Mouse (Mus musculus) liver, embryonic 15.5 days (tissue): ENCODE results near the gene Rgs8. TPM values are rescaled to one million over a fixed set of nuclear protein-coding genes. Genes with fewer than 3 reads are reported as not detected.

Source experiments
- ATAC-seq: fragments of 200-750 bp; cut with Nextera tagmentation; 2 replicates; pipeline ENCODE4 v1.8.0; 2017; ENCODE audit warnings: moderate number of reproducible peaks, mild to moderate bottlenecking, moderate library complexity; ENCODE audit not compliant: insufficient read depth
- H3K27ac ChIP-seq: fragments of 300-500 bp; sonication (generic); replicated peaks from 2 replicates; pipeline ENCODE4 v1.5.1; 2015; ENCODE audit warnings: mild to moderate bottlenecking, inconsistent platforms
- H3K27me3 ChIP-seq: fragments of 300-500 bp; sonication (generic); 2 replicates; pipeline ENCODE4 v1.6.1; 2015; ENCODE audit warnings: mild to moderate bottlenecking, inconsistent platforms
- H3K36me3 ChIP-seq: fragments of 300-500 bp; sonication (generic); replicated peaks from 2 replicates; pipeline ENCODE4 v1.6.1; 2015; ENCODE audit warnings: moderate library complexity, mild to moderate bottlenecking, inconsistent platforms
- H3K4me1 ChIP-seq: fragments of 300-500 bp; sonication (generic); replicated peaks from 2 replicates; pipeline ENCODE4 v1.6.1; 2015; ENCODE audit warnings: inconsistent platforms
- H3K4me2 ChIP-seq: fragments of 300-500 bp; sonication (generic); 2 replicates; pipeline ENCODE4 v1.6.1; 2015; ENCODE audit warnings: moderate library complexity, mild to moderate bottlenecking, inconsistent platforms
- H3K4me3 ChIP-seq: fragments of 300-500 bp; sonication (generic); replicated peaks from 2 replicates; pipeline ENCODE4 v1.5.1; 2015; ENCODE audit warnings: mild to moderate bottlenecking, inconsistent platforms
- H3K9ac ChIP-seq: fragments of 300-500 bp; sonication (generic); 2 replicates; pipeline ENCODE4 v1.6.1; 2015; ENCODE audit warnings: moderate library complexity, mild to moderate bottlenecking, inconsistent platforms
- H3K9me3 ChIP-seq: fragments of 300-500 bp; sonication (generic); replicated peaks from 2 replicates; pipeline ENCODE4 v1.6.1; 2016; ENCODE audit warnings: inconsistent platforms
- WGBS: fragments of 180-500 bp; shearing (Covaris S2); methylation state at CpG from one replicate; pipeline ENCODE4 v1.1.7; 2015; ENCODE audit warnings: mixed read lengths; ENCODE audit not compliant: insufficient replicate concordance; 5-methylcytosine and 5-hydroxymethylcytosine counted together
- polyA plus RNA-seq: library from polyadenylated mRNA; unstranded; fragments of >200 nt; fragmentation: Nextera tagmentation; extraction: Ambion mirVana; gene quantifications from 2 replicates; pipeline ENCODE4 v1.2.1, GENCODE M21; 2015

Rgs8 gene
- polyA plus RNA-seq, 1 experiment from 2014 or later, result 0.14 TPM

DNA sequence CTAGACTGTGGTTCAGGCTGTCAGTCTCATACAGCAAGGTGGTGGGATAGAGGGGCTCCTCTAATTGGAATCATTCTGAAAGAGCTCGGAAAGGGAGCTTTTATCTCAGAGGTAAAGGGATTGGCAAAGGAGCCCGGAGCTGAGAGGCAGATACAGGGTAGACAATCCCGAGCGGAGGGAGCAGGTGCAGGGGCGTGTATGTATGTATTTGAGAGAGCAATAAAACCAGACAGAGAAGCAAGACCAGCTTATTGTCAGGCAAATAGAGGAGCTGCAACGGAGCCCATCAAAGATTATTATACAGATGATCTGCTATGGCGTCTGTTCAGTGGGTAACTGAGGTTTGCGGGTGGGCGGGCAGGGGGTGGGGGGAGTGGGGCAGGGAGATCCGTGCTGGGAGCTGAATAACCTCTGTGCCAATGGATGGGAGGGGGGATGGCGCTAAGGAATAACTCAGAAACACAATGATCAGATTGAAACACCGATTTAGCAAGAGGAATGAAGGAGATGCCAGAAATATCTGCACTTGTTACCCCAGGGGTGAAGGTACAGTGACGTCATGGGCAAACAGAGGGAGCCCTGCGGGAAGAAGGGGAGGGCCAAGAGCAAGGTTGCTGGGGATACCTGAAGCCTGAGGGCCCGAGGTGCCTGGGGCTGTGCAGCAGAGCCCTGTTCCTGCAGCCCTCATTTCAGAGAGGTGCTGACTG lies 8.3 kb downstream of the Rgs8 start:
- Histone ChIP-seq H3K36me3 (no peaks in the 10 kb centered on the region), H3K4me1 (0 out of 2 replicates have a peak, but pooled peaks cover 2% of the 10 kb centered on the region), H3K4me2 (peak overlapping the region; percentile 8; the same call in 1 of the 2 replicates), H3K4me3 (no peak overlapping the region), H3K27me3 (peaks cover 10% of the 10 kb centered on the region), H3K9ac (no peak overlapping the region), H3K9me3 (no peaks in the 10 kb centered on the region), H3K27ac (no peak overlapping the region)
- peak; percentile 54 for ATAC-seq
- 31% methylated on average over 15 of the region's 15 CpGs for WGBS

GRCm38 (mm10) chr1:153661689-153662002 lies 8.8 kb downstream of the Rgs8 start:
- 35% methylated on average over 4 of the region's 4 CpGs for WGBS
- H3K9me3 ChIP-seq, result no peaks in the 10 kb centered on the region
- no peaks in the 10 kb centered on the region for H3K36me3 ChIP-seq
- no peak overlapping the region for H3K9ac ChIP-seq
- ATAC-seq, result no peak
- H3K4me1 ChIP-seq, result 0 out of 2 replicates have a peak, but pooled peaks cover 2% of the 10 kb centered on the region
- peaks cover 10% of the 10 kb centered on the region for H3K27me3 ChIP-seq
- no peak overlapping the region for H3K27ac ChIP-seq
- H3K4me3 ChIP-seq, result no peak overlapping the region
- peak overlapping the region; percentile 8; the same call in 1 of the 2 replicates for H3K4me2 ChIP-seq

- Histone ChIP-seq H3K4me3 (no peak overlapping the region), H3K4me1 (0 out of 2 replicates have a peak, but pooled peaks cover 2% of the 10 kb centered on the region), H3K27ac (no peak overlapping the region), H3K36me3 (no peaks in the 10 kb centered on the region), H3K9me3 (no peaks in the 10 kb centered on the region), H3K9ac (no peak overlapping the region), H3K27me3 (peaks cover 10% of the 10 kb centered on the region), H3K4me2 (no peak overlapping the region)
- no peak for ATAC-seq
- 19% methylated on average over 4 of the region's 4 CpGs for WGBS
Measured at GRCm38 (mm10) chr1:153662362-153662761, 9.5 kb downstream of the Rgs8 start.

DNA sequence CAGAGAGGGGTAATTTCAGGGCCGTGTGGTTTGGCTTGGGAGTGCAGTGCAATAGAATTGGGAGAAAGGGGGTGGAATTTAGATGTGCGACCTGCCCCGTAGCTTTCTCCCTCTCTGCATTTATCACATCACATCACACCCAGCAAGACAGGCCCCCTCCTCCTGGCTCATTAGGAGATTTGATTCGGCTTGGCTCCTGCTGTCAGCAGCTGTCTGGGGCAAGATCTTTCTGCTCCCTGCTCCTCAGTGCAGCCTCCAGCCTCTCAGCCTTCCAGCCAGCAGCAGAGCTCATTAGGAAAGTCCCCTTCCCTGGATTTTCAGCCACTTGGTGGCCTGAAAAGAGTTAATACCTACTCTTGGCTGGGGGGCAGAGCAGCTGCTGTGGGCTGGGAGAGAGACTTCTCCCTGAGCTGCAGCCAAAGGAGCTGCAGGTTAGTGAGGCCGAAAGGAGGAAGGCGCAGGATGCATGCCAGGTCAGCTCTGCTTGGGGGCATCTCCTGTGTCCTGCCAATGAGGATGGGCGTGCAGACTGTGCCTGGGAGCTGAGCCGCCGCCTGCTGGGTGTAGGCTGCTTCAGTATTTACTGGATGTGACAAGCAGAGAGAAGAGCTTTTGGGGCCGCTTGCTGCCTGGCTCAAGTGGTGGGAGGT lies 12.4 kb downstream of the Rgs8 start:
- Histone ChIP-seq H3K4me2 (no peak overlapping the region), H3K27me3 (peaks cover 10% of the 10 kb centered on the region), H3K9ac (no peak overlapping the region), H3K27ac (no peak overlapping the region), H3K4me3 (no peak overlapping the region), H3K4me1 (0 out of 2 replicates have a peak, but pooled peaks cover 2% of the 10 kb centered on the region), H3K36me3 (no peaks in the 10 kb centered on the region), H3K9me3 (no peaks in the 10 kb centered on the region)
- WGBS, result 21% methylated on average over 10 of the region's 10 CpGs
- ATAC-seq, result no peak

GRCm38 (mm10) chr1:153666236-153666635 lies 13.4 kb downstream of the Rgs8 start:
- Histone ChIP-seq H3K4me2 (no peak overlapping the region), H3K36me3 (no peaks in the 10 kb centered on the region)
- 10% methylated on average over 1 of the region's 1 CpGs for WGBS

DNA sequence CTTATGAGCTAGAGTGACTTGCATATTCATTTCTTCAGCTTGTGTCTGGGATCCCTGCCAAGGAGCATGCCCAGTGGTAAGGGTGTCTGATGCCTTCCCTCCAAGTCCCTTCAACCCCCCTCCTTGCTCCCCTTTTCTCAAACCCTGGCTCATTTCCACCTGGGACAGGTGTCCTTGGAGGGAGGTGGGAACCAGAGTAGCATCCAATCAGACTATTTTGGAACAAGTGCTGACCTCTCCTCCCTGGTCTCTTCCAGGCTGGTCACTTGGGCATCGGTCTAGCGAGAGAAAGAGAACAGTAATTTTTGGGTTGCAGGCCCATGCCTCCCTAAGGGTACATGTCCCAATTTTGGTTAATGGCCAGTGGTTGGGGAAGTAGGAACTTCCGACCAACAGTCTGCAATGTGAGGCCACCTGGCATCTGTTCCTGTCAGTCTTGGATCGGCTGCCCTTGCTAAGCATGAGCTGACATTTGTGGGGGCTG lies 14.5 kb downstream of the Rgs8 start:
- ATAC-seq, result no peak
- Histone ChIP-seq H3K9me3 (no peaks in the 10 kb centered on the region), H3K4me3 (no peak overlapping the region), H3K9ac (no peak overlapping the region), H3K4me1 (no peaks in the 10 kb centered on the region), H3K27me3 (peaks cover 10% of the 10 kb centered on the region), H3K36me3 (no peaks in the 10 kb centered on the region), H3K27ac (no peak overlapping the region), H3K4me2 (no peak overlapping the region)
- 48% methylated on average over 4 of the region's 4 CpGs for WGBS

More at GRCm38 (mm10) chr1:153666236-153666635, 13.4 kb downstream of the Rgs8 start:
- Histone ChIP-seq H3K4me1 (0 out of 2 replicates have a peak, but pooled peaks cover 2% of the 10 kb centered on the region), H3K27me3 (peaks cover 10% of the 10 kb centered on the region), H3K4me3 (no peak overlapping the region), H3K9ac (no peak overlapping the region), H3K9me3 (no peaks in the 10 kb centered on the region), H3K27ac (no peak overlapping the region)
- ATAC-seq, result no peak

- Histone ChIP-seq H3K9ac (no peak overlapping the region), H3K36me3 (no peaks in the 10 kb centered on the region), H3K27me3 (peaks cover 10% of the 10 kb centered on the region), H3K4me3 (no peak overlapping the region), H3K4me2 (no peak overlapping the region), H3K4me1 (no peaks in the 10 kb centered on the region), H3K9me3 (no peaks in the 10 kb centered on the region), H3K27ac (no peak overlapping the region)
- no peak for ATAC-seq
- WGBS, result 59% methylated on average over 5 of the region's 5 CpGs
Measured at GRCm38 (mm10) chr1:153667781-153668180, 15.0 kb downstream of the Rgs8 start.

- Histone ChIP-seq H3K9me3 (no peaks in the 10 kb centered on the region), H3K9ac (no peak overlapping the region), H3K4me2 (no peak overlapping the region), H3K27ac (no peak overlapping the region), H3K27me3 (peaks cover 10% of the 10 kb centered on the region), H3K36me3 (no peaks in the 10 kb centered on the region), H3K4me3 (no peak overlapping the region), H3K4me1 (no peaks in the 10 kb centered on the region)
- 54% methylated on average over 7 of the region's 7 CpGs for WGBS
- ATAC-seq, result no peak
Measured at GRCm38 (mm10) chr1:153669086-153669485, 16.3 kb downstream of the Rgs8 start.

DNA sequence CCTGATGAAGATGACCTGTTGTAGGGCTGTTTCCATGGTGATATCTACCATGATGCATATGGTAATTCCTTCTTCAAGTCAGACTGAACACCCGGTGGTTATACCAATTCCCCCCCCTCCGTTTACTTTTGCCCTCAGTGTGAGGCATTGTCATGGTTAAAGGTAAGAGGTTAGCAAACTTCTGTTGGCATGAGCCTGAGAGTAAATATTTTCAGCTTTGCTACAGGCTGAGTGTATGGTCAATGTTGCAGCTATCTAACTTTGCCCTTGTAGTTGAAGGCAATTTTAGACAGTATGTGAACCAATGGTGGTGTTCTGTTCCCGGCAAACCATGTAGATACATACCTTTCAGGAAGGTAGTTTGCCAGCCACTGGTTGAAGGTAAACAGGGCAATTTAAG lies 16.9 kb downstream of the Rgs8 start:
- 50% methylated on average over 3 of the region's 3 CpGs for WGBS
- Histone ChIP-seq H3K4me2 (no peak overlapping the region), H3K27me3 (peaks cover 6% of the 10 kb centered on the region), H3K36me3 (no peaks in the 10 kb centered on the region), H3K4me1 (no peaks in the 10 kb centered on the region), H3K27ac (no peak overlapping the region), H3K9me3 (no peaks in the 10 kb centered on the region), H3K4me3 (no peak overlapping the region), H3K9ac (no peak overlapping the region)
- ATAC-seq, result no peak

- Histone ChIP-seq H3K27me3 (no peaks in the 10 kb centered on the region), H3K4me3 (no peak overlapping the region), H3K4me1 (no peaks in the 10 kb centered on the region), H3K9me3 (no peaks in the 10 kb centered on the region), H3K36me3 (no peaks in the 10 kb centered on the region), H3K27ac (no peak overlapping the region), H3K4me2 (no peak overlapping the region), H3K9ac (no peak overlapping the region)
- WGBS, result 56% methylated on average over 3 of the region's 3 CpGs
- ATAC-seq, result no peak
Measured at GRCm38 (mm10) chr1:153671352-153671751, 18.5 kb downstream of the Rgs8 start.

- no peaks in the 10 kb centered on the region for H3K4me1 ChIP-seq
- H3K27ac ChIP-seq, result no peak overlapping the region
- no peaks in the 10 kb centered on the region for H3K27me3 ChIP-seq
- ATAC-seq, result no peak
- no peak overlapping the region for H3K4me3 ChIP-seq
- WGBS, result 54% methylated on average over 9 of the region's 9 CpGs
- no peaks in the 10 kb centered on the region for H3K36me3 ChIP-seq
- no peak overlapping the region for H3K9ac ChIP-seq
- no peaks in the 10 kb centered on the region for H3K9me3 ChIP-seq
- H3K4me2 ChIP-seq, result no peak overlapping the region
Measured at GRCm38 (mm10) chr1:153672698-153673097, 19.9 kb downstream of the Rgs8 start.
